Mouse (Mus musculus): ENCODE measurements around the gene Zzef1.

GRCm38 (mm10) chr11:72952697-72953096, 156.7 kb downstream of the Zzef1 start:
- TF ChIP-seq CTCF (IDR thresholded peaks at IDR 0.05; ENCODE audit: extremely low read depth, insufficient read length, insufficient replicate concordance, low read depth, low read length) (peak; percentile 26; the same call in 1 of the 2 replicates), POLR2A (IDR thresholded peaks at IDR 0.05; ENCODE audit: low read depth, low read length) (no peak)

Measured in small intestine, adult 2 months (tissue).